Mouse (Mus musculus) olfactory bulb, adult 2 months (tissue): ENCODE results near the gene Cnot10. TPM values are rescaled to one million over a fixed set of nuclear protein-coding genes. Genes with fewer than 3 reads are reported as not detected.

Source experiments
- H3K27ac ChIP-seq: fragments of 200-500 bp; 2 replicates; pipeline ENCODE4 v1.5.1; 2012; ENCODE audit warnings: low read depth, low read length; ENCODE audit not compliant: insufficient read depth
- H3K4me1 ChIP-seq: fragments of 200-500 bp; 2 replicates; pipeline ENCODE4 v1.6.1; 2012; ENCODE audit warnings: low read length; ENCODE audit not compliant: control insufficient read depth, insufficient read depth
- H3K4me3 ChIP-seq: fragments of 200-500 bp; 2 replicates; pipeline ENCODE4 v1.5.1; 2012; ENCODE audit warnings: mild to moderate bottlenecking, low read depth, low read length, moderate library complexity; ENCODE audit not compliant: insufficient read depth
- CTCF ChIP-seq: fragments of 200-500 bp; IDR thresholded peaks from 2 replicates; pipeline ENCODE4 v1.5.1; 2012; ENCODE audit warnings: low read depth, mild to moderate bottlenecking, low read length, moderate library complexity; ENCODE audit not compliant: insufficient read depth
- POLR2A ChIP-seq: fragments of 200-500 bp; IDR thresholded peaks from 2 replicates; pipeline ENCODE4 v1.6.1; 2012; ENCODE audit warnings: mild to moderate bottlenecking, low read depth, low read length, moderate library complexity; ENCODE audit not compliant: insufficient read depth
- WGBS: fragments of 180-500 bp; shearing (Covaris S2); methylation state at CpG from one replicate; pipeline ENCODE4 v1.1.7; 2018; 5-methylcytosine and 5-hydroxymethylcytosine counted together
- polyA plus RNA-seq: library from polyadenylated mRNA; stranded (reverse); fragments of >200 nt; gene quantifications from 2 replicates; pipeline ENCODE4 v1.2.4, GENCODE M21; 2012; ENCODE audit warnings: low replicate concordance; ENCODE audit not compliant: missing spikeins, insufficient read depth, insufficient read length

The Cnot10 gene
- polyA plus RNA-seq, 1 experiment = not detected

GRCm38 (mm10) chr9:114639186-114639748 is 717 bp downstream of the Cnot10 start:
- 13% methylated on average over 18 of the region's 18 CpGs for whole genome bisulfite sequencing
- H3K4me1 ChIP-seq = peaks cover 20% of the 10 kb centered on the region
- TF ChIP-seq POLR2A (no peak), CTCF (no peak)
- H3K4me3 ChIP-seq = peak overlapping the region; percentile 94
- no peak overlapping the region for H3K27ac ChIP-seq

GRCm38 (mm10) chr9:114636751-114637150 is 3.2 kb downstream of the Cnot10 start:
- peaks cover 20% of the 10 kb centered on the region for H3K4me1 ChIP-seq
- 54% methylated on average over 3 of the region's 3 CpGs for WGBS
- TF ChIP-seq POLR2A = no peak
- no peak for TF ChIP-seq CTCF
- no peak overlapping the region for H3K27ac ChIP-seq
- no peak overlapping the region for H3K4me3 ChIP-seq

GRCm38 (mm10) chr9:114636150-114636549 is 3.8 kb downstream of the Cnot10 start:
- WGBS = 92% methylated on average over 4 of the region's 4 CpGs

GRCm38 (mm10) chr9:114632331-114632730 is 7.7 kb downstream of the Cnot10 start:
- WGBS = 77% methylated on average over 4 of the region's 4 CpGs
- TF ChIP-seq POLR2A (no peak), CTCF (no peak)
- H3K4me3 ChIP-seq = no peak overlapping the region

More at GRCm38 (mm10) chr9:114636150-114636549, 3.8 kb downstream of the Cnot10 start:
- Histone ChIP-seq H3K4me3 (no peak overlapping the region), H3K4me1 (peaks cover 20% of the 10 kb centered on the region), H3K27ac (no peak overlapping the region)
- TF ChIP-seq POLR2A (no peak), CTCF (no peak)

GRCm38 (mm10) chr9:114626726-114627125 is 13.3 kb downstream of the Cnot10 start:
- no peak for TF ChIP-seq POLR2A
- no peak for TF ChIP-seq CTCF
- Histone ChIP-seq H3K4me1 (no peaks in the 10 kb centered on the region), H3K27ac (no peak overlapping the region), H3K4me3 (no peak overlapping the region)
- WGBS = 79% methylated on average over 4 of the region's 4 CpGs

More at GRCm38 (mm10) chr9:114632331-114632730, 7.7 kb downstream of the Cnot10 start:
- Histone ChIP-seq H3K4me1 (peaks cover 10% of the 10 kb centered on the region), H3K27ac (no peak overlapping the region)

GRCm38 (mm10) chr9:114624178-114624577 is 15.8 kb downstream of the Cnot10 start:
- no peak overlapping the region for H3K4me3 ChIP-seq
- H3K4me1 ChIP-seq = no peaks in the 10 kb centered on the region
- WGBS = 98% methylated on average over 6 of the region's 6 CpGs
- TF ChIP-seq POLR2A = no peak
- no peak for TF ChIP-seq CTCF
- H3K27ac ChIP-seq = no peak overlapping the region

GRCm38 (mm10) chr9:114621149-114621548 is 18.8 kb downstream of the Cnot10 start:
- H3K4me1 ChIP-seq = no peaks in the 10 kb centered on the region
- H3K27ac ChIP-seq = no peak overlapping the region
- TF ChIP-seq CTCF = no peak
- no peak for TF ChIP-seq POLR2A
- 84% methylated on average over 5 of the region's 5 CpGs for WGBS
- no peak overlapping the region for H3K4me3 ChIP-seq

GRCm38 (mm10) chr9:114614176-114614953 is 25.6 kb downstream of the Cnot10 start:
- no peak overlapping the region for H3K4me3 ChIP-seq
- no peaks in the 10 kb centered on the region; the same call in 1 of the 2 replicates for H3K4me1 ChIP-seq
- no peak overlapping the region for H3K27ac ChIP-seq
- TF ChIP-seq CTCF = no peak
- TF ChIP-seq POLR2A = no peak
- WGBS = 81% methylated on average over 9 of the region's 9 CpGs

- WGBS = 96% methylated on average over 4 of the region's 4 CpGs
- no peak overlapping the region for H3K4me3 ChIP-seq
- no peaks in the 10 kb centered on the region; the same call in 1 of the 2 replicates for H3K4me1 ChIP-seq
- H3K27ac ChIP-seq = no peak overlapping the region
- TF ChIP-seq POLR2A = no peak
- TF ChIP-seq CTCF = no peak
Measured at GRCm38 (mm10) chr9:114613026-114613425, 27.0 kb downstream of the Cnot10 start.

- no peak overlapping the region for H3K27ac ChIP-seq
- no peak for TF ChIP-seq CTCF
- TF ChIP-seq POLR2A = no peak
- H3K4me3 ChIP-seq = no peak overlapping the region
- WGBS = 88% methylated on average over 4 of the region's 4 CpGs
- H3K4me1 ChIP-seq = no peaks in the 10 kb centered on the region; the same call in 1 of the 2 replicates
Measured at GRCm38 (mm10) chr9:114612566-114612965, 27.4 kb downstream of the Cnot10 start.
